Mouse (Mus musculus): ENCODE results near the gene Ep300. TPM values are rescaled to one million over a fixed set of nuclear protein-coding genes. Genes with fewer than 3 reads are reported as not detected.

Ep300 gene
- total and polyA plus RNA-seq, 2 experiments from 2014 or later: 15.6 to 50.1 TPM

- Histone ChIP-seq H3K4me2 (ENCODE audit: low read depth) (no peak overlapping the region), H3K4me1 (ENCODE audit: insufficient read depth) (no peaks in the 10 kb centered on the region), H3K9ac (no peak overlapping the region), H3K9me3 (ENCODE audit: low read length) (no peaks in the 10 kb centered on the region), H3K36me3 (ENCODE audit: insufficient read depth) (no peaks in the 10 kb centered on the region), H3K27me3 (ENCODE audit: insufficient read depth, low read length) (no peaks in the 10 kb centered on the region), H3K4me3 (ENCODE audit: low read depth, low read length) (no peak overlapping the region), H3K27ac (ENCODE audit: low read depth, low read length) (no peak overlapping the region)
- ATAC-seq (no peak), DNase-seq (no peak)
- TF ChIP-seq CTCF (IDR thresholded peaks at IDR 0.05; ENCODE audit: low read depth): no peak
- WGBS: 82% methylated on average over 1 of the region's 1 CpGs
Measured at GRCm38 (mm10) chr15:81553455-81553854, 31.7 kb upstream of the Ep300 start.

- ATAC-seq (no peak), DNase-seq (no peak)
- no peaks in the 10 kb centered on the region for H3K27me3 ChIP-seq (ENCODE audit: insufficient read depth, low read length)
- H3K4me2 ChIP-seq (ENCODE audit: low read depth): no peak overlapping the region
- H3K4me1 ChIP-seq (ENCODE audit: insufficient read depth): no peaks in the 10 kb centered on the region
- H3K27ac ChIP-seq (ENCODE audit: low read depth, low read length): no peak overlapping the region
- H3K4me3 ChIP-seq (ENCODE audit: low read depth, low read length): no peak overlapping the region
- no peak for TF ChIP-seq CTCF (IDR thresholded peaks at IDR 0.05; ENCODE audit: low read depth)
- H3K36me3 ChIP-seq (ENCODE audit: insufficient read depth): no peaks in the 10 kb centered on the region
- WGBS: 76% methylated on average over 18 of the region's 18 CpGs
- H3K9me3 ChIP-seq (ENCODE audit: low read length): no peaks in the 10 kb centered on the region
- H3K9ac ChIP-seq: no peak overlapping the region
Measured at GRCm38 (mm10) chr15:81554558-81555297, 30.4 kb upstream of the Ep300 start.

DNA sequence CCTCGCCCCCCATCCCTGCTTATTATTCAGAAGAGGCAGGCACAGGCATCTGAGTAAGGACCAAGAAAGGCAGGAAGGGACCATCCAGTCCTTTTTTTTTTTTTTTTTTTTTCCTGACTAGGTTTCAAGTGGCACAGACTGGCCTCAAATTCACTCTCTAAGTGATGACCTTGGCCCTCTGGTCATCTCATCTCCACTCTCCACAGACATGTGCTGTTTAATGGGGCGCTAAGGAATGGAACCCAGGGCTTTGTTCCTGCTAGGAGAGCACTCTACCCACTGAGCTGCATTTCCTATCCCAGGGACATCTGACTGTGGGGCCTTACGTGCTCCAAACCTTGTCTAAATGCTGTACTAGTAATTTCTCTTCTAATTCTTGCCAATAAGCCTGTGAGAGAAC is 29.2 kb upstream of the Ep300 start:
- DNase-seq: no peak
- H3K27ac ChIP-seq (ENCODE audit: low read depth, low read length): no peak overlapping the region
- no peaks in the 10 kb centered on the region for H3K36me3 ChIP-seq (ENCODE audit: insufficient read depth)
- no peak overlapping the region for H3K9ac ChIP-seq
- 59% methylated on average over 3 of the region's 3 CpGs for WGBS
- no peak for TF ChIP-seq CTCF (IDR thresholded peaks at IDR 0.05; ENCODE audit: low read depth)
- no peak for ATAC-seq
- H3K4me2 ChIP-seq (ENCODE audit: low read depth): no peak overlapping the region
- no peak overlapping the region for H3K4me3 ChIP-seq (ENCODE audit: low read depth, low read length)
- H3K27me3 ChIP-seq (ENCODE audit: insufficient read depth, low read length): no peaks in the 10 kb centered on the region
- no peaks in the 10 kb centered on the region for H3K9me3 ChIP-seq (ENCODE audit: low read length)
- no peaks in the 10 kb centered on the region for H3K4me1 ChIP-seq (ENCODE audit: insufficient read depth)

GRCm38 (mm10) chr15:81561501-81561900 is 23.6 kb upstream of the Ep300 start:
- Histone ChIP-seq H3K9me3 (ENCODE audit: low read length) (no peaks in the 10 kb centered on the region), H3K27ac (ENCODE audit: low read depth, low read length) (no peak overlapping the region), H3K27me3 (ENCODE audit: insufficient read depth, low read length) (no peaks in the 10 kb centered on the region), H3K36me3 (ENCODE audit: insufficient read depth) (no peaks in the 10 kb centered on the region), H3K4me1 (ENCODE audit: insufficient read depth) (no peaks in the 10 kb centered on the region), H3K4me2 (ENCODE audit: low read depth) (no peak overlapping the region), H3K9ac (no peak overlapping the region), H3K4me3 (ENCODE audit: low read depth, low read length) (no peak overlapping the region)
- DNase-seq (no peak), ATAC-seq (no peak)
- WGBS: 66% methylated on average over 3 of the region's 3 CpGs
- no peak for TF ChIP-seq CTCF (IDR thresholded peaks at IDR 0.05; ENCODE audit: low read depth)

DNA sequence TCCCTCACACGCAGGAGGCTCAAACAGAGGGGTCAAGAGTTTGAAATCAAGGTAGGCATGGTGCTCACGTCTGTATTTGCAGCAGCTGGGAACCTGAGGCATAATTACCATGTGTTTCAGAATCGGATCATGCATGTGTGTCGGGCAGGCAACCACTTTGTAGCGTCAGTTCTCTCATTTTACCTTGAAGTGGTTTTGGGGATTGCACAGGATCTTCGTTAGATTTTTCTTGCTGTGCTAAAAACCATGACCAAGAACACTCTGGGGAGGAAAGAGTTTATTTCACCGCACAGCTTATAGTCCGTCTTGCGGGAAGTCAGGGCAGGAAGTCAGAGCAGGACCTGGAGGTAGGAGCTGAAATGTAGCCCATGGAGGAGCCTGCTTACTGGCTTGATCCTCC is 23.2 kb upstream of the Ep300 start:
- H3K4me1 ChIP-seq (ENCODE audit: insufficient read depth): no peaks in the 10 kb centered on the region
- H3K27ac ChIP-seq (ENCODE audit: low read depth, low read length): no peak overlapping the region

GRCm38 (mm10) chr15:81562491-81563488 is 22.4 kb upstream of the Ep300 start:
- Histone ChIP-seq H3K4me3 (ENCODE audit: low read depth, low read length) (no peak overlapping the region), H3K9me3 (ENCODE audit: low read length) (no peaks in the 10 kb centered on the region), H3K4me1 (ENCODE audit: insufficient read depth) (no peaks in the 10 kb centered on the region), H3K27ac (ENCODE audit: low read depth, low read length) (no peak overlapping the region), H3K27me3 (ENCODE audit: insufficient read depth, low read length) (no peaks in the 10 kb centered on the region), H3K4me2 (ENCODE audit: low read depth) (no peak overlapping the region), H3K9ac (no peak overlapping the region), H3K36me3 (ENCODE audit: insufficient read depth) (no peaks in the 10 kb centered on the region)
- WGBS: 58% methylated on average over 9 of the region's 9 CpGs
- no peak for TF ChIP-seq CTCF (IDR thresholded peaks at IDR 0.05; ENCODE audit: low read depth)
- ATAC-seq (no peak), DNase-seq (no peak)

More for the DNA sequence above, 23.2 kb upstream of the Ep300 start:
- DNase-seq (no peak), ATAC-seq (no peak)
- Histone ChIP-seq H3K4me3 (ENCODE audit: low read depth, low read length) (no peak overlapping the region), H3K36me3 (ENCODE audit: insufficient read depth) (no peaks in the 10 kb centered on the region), H3K9ac (no peak overlapping the region), H3K27me3 (ENCODE audit: insufficient read depth, low read length) (no peaks in the 10 kb centered on the region), H3K9me3 (ENCODE audit: low read length) (no peaks in the 10 kb centered on the region), H3K4me2 (ENCODE audit: low read depth) (no peak overlapping the region)
- TF ChIP-seq CTCF (IDR thresholded peaks at IDR 0.05; ENCODE audit: low read depth): no peak
- WGBS: 85% methylated on average over 9 of the region's 9 CpGs

DNA sequence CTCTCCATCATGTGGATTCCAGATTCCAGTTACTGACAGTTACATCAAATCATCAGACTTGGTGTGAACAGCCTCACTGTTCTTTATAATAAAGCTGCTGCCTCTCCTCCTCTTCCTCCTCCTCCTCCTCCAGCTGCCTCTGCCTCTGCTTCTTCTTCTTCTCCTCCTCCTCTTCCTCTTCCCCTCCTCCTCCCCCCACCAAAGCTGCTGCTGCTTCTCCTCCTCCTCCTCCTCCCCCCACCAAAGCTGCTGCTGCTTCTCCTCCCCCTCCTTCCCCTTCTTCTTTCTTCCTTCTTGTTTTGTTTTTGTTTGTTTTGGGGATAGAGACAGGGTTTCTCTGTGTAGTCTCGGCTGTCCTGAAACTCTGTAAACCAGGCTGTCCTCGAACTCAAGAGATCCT is 17.1 kb upstream of the Ep300 start:
- WGBS: 18% methylated on average over 2 of the region's 2 CpGs
- H3K4me2 ChIP-seq (ENCODE audit: low read depth): no peak overlapping the region
- no peak overlapping the region for H3K27ac ChIP-seq (ENCODE audit: low read depth, low read length)
- H3K36me3 ChIP-seq (ENCODE audit: insufficient read depth): no peaks in the 10 kb centered on the region
- H3K9me3 ChIP-seq (ENCODE audit: low read length): no peaks in the 10 kb centered on the region
- H3K27me3 ChIP-seq (ENCODE audit: insufficient read depth, low read length): no peaks in the 10 kb centered on the region
- ATAC-seq (no peak), DNase-seq (no peak)
- H3K4me3 ChIP-seq (ENCODE audit: low read depth, low read length): no peak overlapping the region
- no peaks in the 10 kb centered on the region for H3K4me1 ChIP-seq (ENCODE audit: insufficient read depth)
- no peak for TF ChIP-seq CTCF (IDR thresholded peaks at IDR 0.05; ENCODE audit: low read depth)
- no peak overlapping the region for H3K9ac ChIP-seq
